Mouse (Mus musculus) stomach, postnatal 0 days (tissue): Measurements from ENCODE around the gene Gas2.

ENCODE experiments used
- CTCF ChIP-seq: IDR thresholded peaks from 2 replicates; pipeline ENCODE4 v1.5.1; 2016; ENCODE audit warnings: antibody characterized with exemption, low read depth, mild to moderate bottlenecking, moderate library complexity
- EP300 ChIP-seq: optimal IDR thresholded peaks from 2 replicates; pipeline ENCODE3; 2016; ENCODE audit warnings: antibody characterized with exemption

DNA sequence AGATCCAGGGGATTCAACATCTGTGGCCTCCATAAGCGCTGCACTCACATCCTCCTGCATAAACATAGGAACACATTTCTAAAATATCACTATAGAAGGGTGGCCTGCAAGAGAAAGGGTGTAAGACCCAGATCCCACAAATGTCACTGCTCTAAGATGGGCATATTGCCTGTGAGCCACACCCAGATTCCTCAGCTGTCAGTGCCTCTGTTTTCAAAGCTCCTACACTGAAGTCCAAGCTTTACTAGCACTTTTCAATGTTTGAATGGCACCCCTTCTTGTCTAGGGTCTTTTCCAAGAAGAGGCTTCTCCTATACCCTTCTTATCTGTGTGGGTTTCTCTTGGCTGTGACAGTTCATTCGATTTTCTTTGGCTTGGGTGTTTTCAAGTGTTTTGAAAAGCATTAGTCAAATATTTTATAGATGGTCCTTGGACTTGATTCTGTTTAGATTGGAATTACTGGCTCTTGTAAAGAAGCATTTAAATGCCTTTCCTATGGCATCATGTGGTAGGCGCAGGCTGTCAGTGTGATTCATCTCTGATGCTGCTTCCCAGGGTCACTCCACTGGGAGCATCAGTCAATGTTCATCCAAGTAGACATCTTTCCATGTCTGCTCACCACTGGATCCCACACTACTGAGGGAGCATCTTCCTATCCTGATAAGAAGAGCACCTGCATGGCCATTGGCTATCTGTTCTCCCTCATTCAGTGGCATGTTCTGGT, 43.4 kb upstream of the Gas2 start:
- TF ChIP-seq CTCF (no peak), EP300 (no peak)
